Mouse (Mus musculus) heart, embryonic 14.5 days (tissue): ENCODE measurements around the gene Myo3b. TPM values are rescaled to one million over a fixed set of nuclear protein-coding genes. Genes with fewer than 3 reads are reported as not detected.

Source experiments
- ATAC-seq: fragments of 200-750 bp; cut with Nextera tagmentation; 2 replicates; pipeline ENCODE4 v1.8.0; 2017; ENCODE audit warnings: low read depth, moderate TSS enrichment; ENCODE audit not compliant: insufficient number of reproducible peaks, insufficient read depth, low FRiP score
- H3K27ac ChIP-seq, 2 experiments: fragments of 200-500 bp in 1 of 2; fragments of 300-500 bp in 1 of 2; sonication (generic) in 1 of 2; replicated peaks in 1 of 2; 2 replicates each; pipeline ENCODE4 v1.5.1; 2012 to 2014; ENCODE audit warnings: low read depth in 2 of 2, low read length in 2 of 2, control low read depth in 1 of 2, mild to moderate bottlenecking in 1 of 2, mixed read lengths in 1 of 2; ENCODE audit not compliant: control insufficient read depth in 1 of 2, insufficient read depth in 1 of 2
- H3K27me3 ChIP-seq: fragments of 300-500 bp; sonication (generic); 2 replicates; pipeline ENCODE4 v1.6.1; 2014; ENCODE audit warnings: mild to moderate bottlenecking, low read length, control low read depth; ENCODE audit not compliant: control insufficient read depth, insufficient read depth
- H3K36me3 ChIP-seq: fragments of 300-500 bp; sonication (generic); 2 replicates; pipeline ENCODE4 v1.6.1; 2014; ENCODE audit warnings: mild to moderate bottlenecking, control low read depth, low read length, mixed read lengths; ENCODE audit not compliant: control insufficient read depth, insufficient read depth
- H3K4me1 ChIP-seq, 2 experiments: fragments of 200-500 bp in 1 of 2; fragments of 300-500 bp in 1 of 2; sonication (generic) in 1 of 2; 2 replicates each; pipeline ENCODE4 v1.6.1; 2012 to 2014; ENCODE audit warnings: low read length in 2 of 2, control low read depth in 1 of 2, mixed read lengths in 1 of 2; ENCODE audit not compliant: control insufficient read depth in 2 of 2, insufficient read depth in 2 of 2
- H3K4me2 ChIP-seq: fragments of 300-500 bp; sonication (generic); 2 replicates; pipeline ENCODE4 v1.6.1; 2014; ENCODE audit warnings: mild to moderate bottlenecking, low read length
- H3K4me3 ChIP-seq, 2 experiments: fragments of 200-500 bp in 1 of 2; fragments of 300-500 bp in 1 of 2; sonication (generic) in 1 of 2; 2 replicates each; pipeline ENCODE4 v1.5.1; 2012 to 2014; ENCODE audit warnings: low read length in 2 of 2, mild to moderate bottlenecking in 2 of 2, control low read depth in 1 of 2, low read depth in 1 of 2, moderate library complexity in 1 of 2; ENCODE audit not compliant: control insufficient read depth in 1 of 2, insufficient read depth in 1 of 2
- H3K9ac ChIP-seq: fragments of 300-500 bp; sonication (generic); 2 replicates; pipeline ENCODE4 v1.6.1; 2014; ENCODE audit warnings: mild to moderate bottlenecking, low read length
- H3K9me3 ChIP-seq: fragments of 300-500 bp; sonication (generic); 2 replicates; pipeline ENCODE4 v1.6.1; 2016; ENCODE audit warnings: low read length, control low read depth; ENCODE audit not compliant: control insufficient read depth
- WGBS: fragments of 180-500 bp; shearing (Covaris S2); extraction: QIAGEN DNeasy Blood & Tissue Kit; methylation state at CpG from one replicate; pipeline ENCODE4 v1.1.7; 2014; 5-methylcytosine and 5-hydroxymethylcytosine counted together
- polyA plus RNA-seq: library from polyadenylated mRNA; unstranded; fragments of >200 nt; fragmentation: Nextera tagmentation; extraction: Ambion mirVana; gene quantifications from 2 replicates; pipeline ENCODE4 v1.2.1, GENCODE M21; 2014

Myo3b gene
- polyA plus RNA-seq, 1 experiment from 2014 or later, result 0.43 TPM

DNA sequence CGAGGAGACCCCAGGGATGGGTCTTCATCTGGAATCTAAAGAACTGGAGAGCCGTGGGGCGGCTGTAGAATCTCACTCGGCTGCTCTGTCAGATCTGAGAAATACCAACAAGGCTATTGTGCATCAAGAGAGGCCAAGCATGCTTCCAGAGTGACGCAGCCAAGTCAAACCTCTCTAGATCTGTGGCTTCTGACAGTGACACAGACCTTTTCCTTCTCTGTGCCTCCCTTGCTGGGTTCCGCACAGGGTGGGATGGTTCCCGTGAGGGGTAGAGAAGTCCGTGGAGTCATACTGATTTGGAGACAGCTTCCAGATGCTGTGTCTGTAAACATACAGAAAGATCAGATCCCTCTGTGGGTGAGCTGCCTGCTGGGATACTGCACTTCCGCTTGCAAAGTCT is 298.9 kb downstream of the Myo3b start:
- WGBS, result 5% methylated on average over 9 of the region's 9 CpGs
- H3K27me3 ChIP-seq, result no peaks in the 10 kb centered on the region
- H3K9me3 ChIP-seq, result no peaks in the 10 kb centered on the region
- H3K4me3 ChIP-seq, result no peak overlapping the region
- H3K9ac ChIP-seq, result peak overlapping the region; percentile 25
- H3K4me2 ChIP-seq, result peak overlapping the region; percentile 54
- no peaks in the 10 kb centered on the region for H3K36me3 ChIP-seq
- ATAC-seq, result peak; percentile 55
- peaks cover 23 to 30% of the 10 kb centered on the region in 2 experiments for H3K4me1 ChIP-seq
- peak overlapping the region; percentile 84 to 87 for H3K27ac ChIP-seq

DNA sequence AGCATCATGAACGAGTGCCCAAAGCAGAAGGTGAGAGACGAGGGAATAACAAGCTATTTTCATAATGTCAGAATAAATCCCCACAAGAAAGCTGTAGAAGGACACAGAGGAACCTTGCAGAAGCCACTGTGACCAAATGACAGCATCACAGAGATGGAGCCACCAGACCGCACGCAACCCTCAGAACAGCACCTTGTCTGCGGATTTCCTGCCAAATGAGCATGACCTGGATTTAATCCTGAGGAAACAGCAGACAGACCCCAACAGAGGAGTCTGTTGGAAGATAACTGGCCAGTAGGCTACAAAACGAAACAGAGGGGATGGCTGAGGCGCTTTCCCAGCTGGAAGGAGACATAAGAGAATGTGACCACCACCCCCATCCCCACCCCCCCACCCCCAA is 300.1 kb downstream of the Myo3b start:
- H3K27ac ChIP-seq, result no peak overlapping the region
- no peak overlapping the region for H3K9ac ChIP-seq
- no peak overlapping the region for H3K4me2 ChIP-seq
- no peaks in the 10 kb centered on the region for H3K36me3 ChIP-seq
- WGBS, result 52% methylated on average over 7 of the region's 7 CpGs
- peaks cover 27 to 37% of the 10 kb centered on the region in 2 experiments for H3K4me1 ChIP-seq
- H3K4me3 ChIP-seq, result no peak overlapping the region
- no peak for ATAC-seq
- no peaks in the 10 kb centered on the region for H3K9me3 ChIP-seq
- H3K27me3 ChIP-seq, result no peaks in the 10 kb centered on the region

DNA sequence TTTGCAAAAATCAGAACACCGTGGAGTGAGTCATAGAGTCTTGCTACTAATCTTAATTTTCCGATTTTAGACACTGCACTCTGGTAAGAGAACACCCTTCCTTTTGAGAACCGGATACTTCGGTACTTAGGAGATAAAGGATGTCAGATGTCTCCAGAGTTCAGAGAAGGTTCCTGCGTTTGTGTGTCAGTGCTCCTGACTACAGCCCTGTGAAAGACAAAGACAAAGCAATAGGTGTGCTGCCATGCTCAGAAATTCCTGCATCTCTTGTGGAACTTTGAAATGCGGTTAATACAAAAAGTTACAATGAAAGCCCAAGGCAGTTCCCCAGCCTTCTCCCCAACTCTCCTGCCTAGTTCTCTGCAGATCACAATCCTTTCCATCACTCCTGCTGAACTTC is 300.6 kb downstream of the Myo3b start:
- no peak for ATAC-seq
- no peak overlapping the region for H3K9ac ChIP-seq
- peaks cover 27 to 37% of the 10 kb centered on the region in 2 experiments for H3K4me1 ChIP-seq
- WGBS, result 29% methylated on average over 6 of the region's 6 CpGs
- no peaks in the 10 kb centered on the region for H3K9me3 ChIP-seq
- peak overlapping the region in 1 of 2 experiments; percentile 33; a peak in 1 of 4 replicates for H3K27ac ChIP-seq
- H3K4me2 ChIP-seq, result no peak overlapping the region
- no peaks in the 10 kb centered on the region for H3K27me3 ChIP-seq
- no peaks in the 10 kb centered on the region for H3K36me3 ChIP-seq
- no peak overlapping the region for H3K4me3 ChIP-seq

DNA sequence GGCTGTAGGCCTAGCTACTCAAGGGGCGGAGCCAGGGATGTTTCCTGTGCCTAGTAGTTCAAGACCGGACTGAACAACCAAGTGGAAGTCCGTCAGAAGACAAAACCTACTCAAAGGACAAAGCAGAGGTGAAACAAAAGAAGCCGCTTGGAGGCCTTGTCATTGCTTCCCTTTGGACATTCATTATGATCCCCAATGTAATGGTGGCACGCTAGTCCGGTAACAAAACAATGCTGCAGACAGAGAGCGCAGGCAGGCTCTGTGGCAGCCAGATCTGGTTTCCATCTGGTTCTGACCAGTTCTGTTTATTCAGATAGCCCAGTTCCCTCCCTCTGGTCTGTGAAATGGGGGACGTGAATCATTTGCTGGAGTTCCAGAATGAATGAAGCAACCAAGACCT is 301.3 kb downstream of the Myo3b start:
- Histone ChIP-seq H3K4me2 (no peak overlapping the region), H3K4me1 (peaks cover 27 to 37% of the 10 kb centered on the region in 2 experiments), H3K4me3 (no peak overlapping the region), H3K9ac (no peak overlapping the region), H3K27me3 (no peaks in the 10 kb centered on the region), H3K36me3 (no peaks in the 10 kb centered on the region), H3K27ac (peak overlapping the region in 1 of 2 experiments; percentile 33; a peak in 1 of 4 replicates), H3K9me3 (no peaks in the 10 kb centered on the region)
- WGBS, result 79% methylated on average over 8 of the region's 8 CpGs
- ATAC-seq, result no peak

DNA sequence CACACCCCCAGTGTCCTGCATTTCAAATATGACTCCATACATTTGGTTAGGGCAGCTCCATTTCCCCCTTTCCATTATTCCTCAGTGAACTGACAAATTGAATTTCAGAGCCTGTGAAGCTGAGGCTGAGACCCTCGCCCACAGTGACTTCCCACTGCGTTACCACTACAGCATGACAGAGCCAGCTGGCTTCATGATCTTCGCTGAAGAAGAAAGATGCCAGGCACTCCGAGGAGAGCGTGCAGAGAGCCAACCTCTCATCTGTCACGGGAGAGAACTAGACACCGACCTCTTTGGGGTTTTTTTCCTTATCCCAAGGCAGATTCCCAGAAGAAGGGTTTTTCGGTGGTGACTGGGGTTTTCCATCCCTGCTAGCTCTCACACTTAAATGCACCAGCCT is 306.2 kb downstream of the Myo3b start:
- Histone ChIP-seq H3K9ac (no peak overlapping the region), H3K36me3 (no peaks in the 10 kb centered on the region), H3K4me1 (peaks cover 7 to 14% of the 10 kb centered on the region in 2 experiments), H3K4me3 (no peak overlapping the region), H3K27ac (no peak overlapping the region), H3K9me3 (no peaks in the 10 kb centered on the region), H3K27me3 (no peaks in the 10 kb centered on the region), H3K4me2 (no peak overlapping the region)
- 74% methylated on average over 8 of the region's 8 CpGs for WGBS
- ATAC-seq, result no peak

DNA sequence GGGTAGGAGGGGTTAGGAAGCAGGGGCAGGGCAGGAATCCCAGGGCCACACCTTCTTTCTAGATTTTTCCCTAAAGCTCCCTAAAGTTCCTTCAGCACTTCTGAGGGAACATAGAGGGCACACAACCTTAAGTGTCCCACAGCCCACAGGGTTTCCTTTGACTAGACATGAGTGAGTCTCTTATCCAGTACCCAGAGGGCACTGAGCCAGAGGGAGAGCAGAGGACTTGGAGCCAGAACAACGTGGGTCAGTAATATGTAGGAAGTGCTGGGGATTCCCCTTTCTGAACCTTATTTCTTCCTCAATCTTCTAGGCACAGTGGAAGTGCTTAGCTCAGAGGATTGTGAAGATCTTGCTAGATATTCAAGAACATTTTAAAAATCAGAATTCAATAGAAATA is 308.6 kb downstream of the Myo3b start:
- Histone ChIP-seq H3K27ac (peak overlapping the region; percentile 34 to 61; a peak in 2 of 4 replicates), H3K4me1 (peaks cover 7 to 14% of the 10 kb centered on the region in 2 experiments), H3K9ac (no peak overlapping the region), H3K4me2 (no peak overlapping the region), H3K36me3 (no peaks in the 10 kb centered on the region), H3K27me3 (no peaks in the 10 kb centered on the region), H3K4me3 (no peak overlapping the region), H3K9me3 (no peaks in the 10 kb centered on the region)
- ATAC-seq, result no peak
- WGBS, result 8% methylated on average over 1 of the region's 1 CpGs

DNA sequence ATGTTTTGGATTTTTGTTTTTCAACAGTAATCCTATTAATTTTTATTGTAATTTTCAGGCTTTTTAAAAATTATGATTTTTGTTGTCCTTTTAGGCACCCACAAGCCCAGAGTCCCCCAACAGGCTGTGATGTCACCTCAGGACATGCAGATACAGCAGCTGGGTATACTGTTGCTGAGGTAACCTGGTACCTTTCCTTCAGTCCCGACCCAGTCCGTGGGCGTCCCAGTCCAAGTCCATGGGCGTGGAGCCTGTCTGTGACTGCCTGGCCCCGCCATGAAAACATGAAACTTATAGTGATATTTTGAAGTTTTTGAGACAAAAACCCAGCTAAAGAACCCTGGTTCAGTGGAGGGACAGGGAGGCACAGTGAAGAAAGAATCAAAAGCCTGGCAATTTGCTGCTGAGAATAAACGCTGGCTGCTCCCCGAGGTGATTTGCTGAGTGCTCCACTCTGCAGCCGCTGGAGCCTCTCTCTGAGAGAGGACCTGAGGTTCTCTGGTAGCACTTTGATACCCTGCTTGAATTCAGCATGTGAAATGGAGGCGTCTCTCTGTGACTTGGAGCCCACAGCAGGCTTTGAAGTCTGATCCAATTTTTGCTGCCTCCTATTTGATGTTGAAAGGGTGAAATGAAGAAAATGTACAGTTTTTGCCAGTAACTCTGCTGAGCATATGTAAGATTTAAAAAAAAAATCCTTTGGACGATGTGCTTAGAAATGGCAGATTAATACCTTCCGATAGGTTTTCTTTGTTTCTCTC is 310.0 kb downstream of the Myo3b start:
- ATAC-seq, result no peak
- Histone ChIP-seq H3K4me3 (no peak overlapping the region), H3K9me3 (no peaks in the 10 kb centered on the region), H3K9ac (no peak overlapping the region), H3K4me2 (no peak overlapping the region), H3K27ac (no peak overlapping the region), H3K36me3 (no peaks in the 10 kb centered on the region), H3K4me1 (peaks cover 4 to 7% of the 10 kb centered on the region in 2 experiments; a peak in 3 of 4 replicates), H3K27me3 (no peaks in the 10 kb centered on the region)
- WGBS, result 66% methylated on average over 11 of the region's 11 CpGs
